Mouse (Mus musculus): ENCODE data around the gene Gm6583. TPM values are rescaled to one million over a fixed set of nuclear protein-coding genes. Genes with fewer than 3 reads are reported as not detected.
A peak's percentile ranks its signal among the peaks of the same experiment; 100 is the strongest.

The Gm6583 gene
- polyA plus RNA-seq, 1 experiment, result 1.4 TPM

DNA sequence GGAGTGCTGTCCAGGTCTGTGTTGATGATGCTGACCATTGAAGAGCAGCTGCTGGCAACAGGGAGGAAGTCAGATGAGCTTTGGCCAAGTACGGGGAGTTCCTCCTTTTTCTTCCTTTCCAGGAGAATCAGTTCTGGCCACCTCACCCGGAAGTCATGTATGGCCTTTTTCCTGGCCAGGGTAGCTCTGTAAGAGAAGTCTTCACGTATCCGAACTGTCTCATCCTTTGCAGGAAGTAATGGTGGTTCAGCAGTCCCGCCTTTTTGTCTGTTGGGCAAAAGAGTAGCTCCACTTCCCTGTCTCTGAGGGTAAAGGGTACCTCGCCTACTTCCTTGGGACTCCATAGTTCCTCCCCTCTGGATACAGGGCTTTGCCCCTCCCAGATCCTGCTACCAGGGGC is 340 bp downstream of the Gm6583 start:
- H3K9me3 ChIP-seq, result no peaks in the 10 kb centered on the region
- H3K27me3 ChIP-seq (replicated peaks), result no peaks in the 10 kb centered on the region
- no peak for TF ChIP-seq GATA1 (IDR thresholded peaks at IDR 0.05; ENCODE audit: borderline replicate concordance, low read length)
- TF ChIP-seq FLI1 (IDR thresholded peaks at IDR 0.05; ENCODE audit: low read length), result no peak
- H3K4me1 ChIP-seq, result peaks cover 100% of the 10 kb centered on the region
- peak overlapping the region; percentile 65 for H3K4me3 ChIP-seq (replicated peaks)
- H3K36me3 ChIP-seq (replicated peaks; ENCODE audit: low read length), result peaks cover 99% of the 10 kb centered on the region

DNA sequence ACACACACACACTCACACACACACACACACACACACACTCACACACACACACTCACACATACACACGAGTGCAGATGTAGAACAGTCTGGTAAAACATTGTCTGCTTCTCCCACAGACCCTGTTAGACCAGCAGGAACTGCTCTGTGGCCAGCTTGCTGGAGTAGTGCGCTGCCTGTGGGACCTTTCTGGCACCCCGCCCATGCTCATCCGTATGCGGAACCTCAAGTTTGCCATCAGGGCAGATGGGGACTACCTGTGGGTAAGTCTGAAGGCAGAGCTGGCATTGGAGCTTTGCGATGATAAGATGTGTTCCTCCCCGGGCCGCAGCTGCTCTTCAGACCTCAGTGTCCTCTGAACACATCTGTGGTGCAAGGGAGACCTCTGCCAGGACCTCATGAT is 6.7 kb downstream of the Gm6583 start:
- Histone ChIP-seq H3K9me3 (no peaks in the 10 kb centered on the region), H3K27me3 (replicated peaks) (no peaks in the 10 kb centered on the region), H3K4me3 (replicated peaks) (peak overlapping the region; percentile 35), H3K4me1 (peaks cover 100% of the 10 kb centered on the region), H3K36me3 (replicated peaks; ENCODE audit: low read length) (peaks cover 97% of the 10 kb centered on the region)
- no peak for TF ChIP-seq GATA1 (IDR thresholded peaks at IDR 0.05; ENCODE audit: borderline replicate concordance, low read length)
- TF ChIP-seq FLI1 (IDR thresholded peaks at IDR 0.05; ENCODE audit: low read length), result no peak

DNA sequence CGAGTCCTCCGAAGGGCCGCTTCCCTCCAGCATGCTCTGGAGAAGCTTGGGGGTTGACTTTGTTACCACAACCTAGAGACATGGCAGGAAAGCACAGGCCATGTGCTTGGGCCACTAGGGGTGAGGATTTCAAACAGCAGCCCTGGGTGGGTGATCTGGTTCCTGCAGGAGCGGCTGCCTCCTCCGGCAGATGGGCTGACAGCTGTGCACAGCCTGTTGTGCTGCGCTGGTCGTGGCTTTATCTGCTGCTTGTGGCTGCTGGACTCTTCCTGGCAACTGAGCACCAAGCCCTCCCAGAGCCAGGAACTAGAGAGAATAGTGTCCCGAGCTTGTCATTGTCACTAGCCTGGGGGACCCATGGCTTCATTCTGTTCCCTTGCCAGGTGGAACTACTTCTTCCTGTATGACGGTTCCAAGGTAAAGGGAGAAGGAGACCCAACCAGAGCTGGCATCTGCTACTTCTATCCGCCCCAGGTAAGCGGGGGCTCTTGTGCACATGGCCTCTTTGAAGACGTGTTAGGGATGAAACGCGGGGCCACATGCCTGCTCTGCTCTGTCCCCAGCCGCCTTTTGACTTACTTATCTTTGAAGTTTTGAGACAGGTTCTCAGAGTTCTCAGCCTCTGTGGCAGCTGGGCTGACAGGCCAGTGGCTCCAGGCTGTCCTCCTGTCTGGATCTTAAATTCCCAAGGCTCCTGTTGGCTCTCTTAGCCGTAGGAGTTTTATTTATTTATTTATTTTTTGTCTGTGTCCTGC is 9.4 kb downstream of the Gm6583 start:
- Histone ChIP-seq H3K4me3 (replicated peaks) (peak overlapping the region; percentile 91), H3K27me3 (replicated peaks) (no peaks in the 10 kb centered on the region), H3K9me3 (no peaks in the 10 kb centered on the region), H3K36me3 (replicated peaks; ENCODE audit: low read length) (peaks cover 75% of the 10 kb centered on the region), H3K4me1 (peaks cover 93% of the 10 kb centered on the region)
- TF ChIP-seq FLI1 (IDR thresholded peaks at IDR 0.05; ENCODE audit: low read length) (no peak), GATA1 (IDR thresholded peaks at IDR 0.05; ENCODE audit: borderline replicate concordance, low read length) (peak; percentile 85; the same call in 2 of the 3 replicates)

DNA sequence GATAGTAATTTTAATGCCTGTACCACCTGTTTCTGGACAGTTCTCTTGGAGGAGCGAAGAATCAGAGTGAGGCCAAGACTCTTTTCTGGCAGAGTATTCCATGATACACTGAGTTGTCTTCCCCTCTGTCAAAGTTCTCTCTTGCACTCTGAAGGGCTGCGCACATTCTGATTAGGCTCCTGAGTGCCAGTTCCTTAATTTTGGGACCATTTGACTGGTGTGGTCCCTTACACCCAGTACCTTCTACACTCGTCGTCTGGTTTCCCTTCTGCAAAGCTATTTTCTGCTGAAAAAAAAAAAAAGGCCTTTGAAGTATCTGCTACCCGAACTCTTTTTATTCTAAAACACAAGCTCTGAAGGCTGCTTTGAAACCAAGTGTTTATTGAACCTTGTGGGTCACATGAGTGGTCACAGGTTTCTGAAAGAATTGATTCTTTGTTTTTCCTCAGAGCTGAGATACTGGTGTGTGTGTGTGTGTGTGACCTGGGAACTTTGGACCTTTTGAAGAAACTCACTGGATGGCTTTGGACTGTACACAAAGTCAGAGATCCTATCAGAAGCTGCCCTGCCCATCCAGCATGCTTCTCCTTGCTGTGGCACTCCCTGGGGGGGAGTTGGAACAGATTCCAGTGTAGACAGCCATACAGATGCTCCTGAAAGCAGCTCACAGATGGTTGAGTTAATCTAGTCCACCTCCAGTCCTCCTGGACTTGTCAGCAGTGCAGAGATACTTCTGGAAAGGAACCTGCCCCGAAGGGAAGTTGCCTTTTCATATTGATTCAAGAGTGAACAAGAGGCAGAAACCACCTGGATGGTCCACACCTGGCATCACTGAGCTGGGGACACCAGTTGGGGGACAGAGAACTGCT is 11.5 kb downstream of the Gm6583 start:
- Histone ChIP-seq H3K27me3 (replicated peaks) (no peaks in the 10 kb centered on the region), H3K4me1 (peaks cover 92% of the 10 kb centered on the region), H3K9me3 (no peaks in the 10 kb centered on the region), H3K36me3 (replicated peaks; ENCODE audit: low read length) (peaks cover 75% of the 10 kb centered on the region), H3K4me3 (replicated peaks) (peak overlapping the region; percentile 96)
- TF ChIP-seq FLI1 (IDR thresholded peaks at IDR 0.05; ENCODE audit: low read length) (no peak), GATA1 (IDR thresholded peaks at IDR 0.05; ENCODE audit: borderline replicate concordance, low read length) (no peak)

DNA sequence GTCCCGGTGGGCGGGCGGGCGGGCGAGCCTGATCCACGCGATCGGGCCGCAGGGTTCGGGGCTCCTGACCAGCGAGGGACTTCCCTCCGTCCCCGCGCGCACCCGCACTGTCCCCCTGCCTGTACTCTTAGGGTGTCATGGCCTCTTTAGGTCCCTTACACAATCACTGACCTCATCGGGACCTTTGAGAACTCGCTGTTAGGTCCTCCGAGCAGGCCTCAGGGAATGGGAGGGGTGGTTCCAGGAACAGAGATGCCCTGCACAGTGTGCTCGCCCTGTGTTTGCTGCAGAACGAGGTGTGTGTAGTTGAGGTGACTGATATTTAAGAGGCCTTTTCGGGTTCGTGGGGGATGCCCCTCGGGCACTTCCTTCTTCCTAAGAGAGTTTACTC is 12.6 kb downstream of the Gm6583 start:
- TF ChIP-seq FLI1 (IDR thresholded peaks at IDR 0.05; ENCODE audit: low read length) (no peak), GATA1 (IDR thresholded peaks at IDR 0.05; ENCODE audit: borderline replicate concordance, low read length) (no peak)
- Histone ChIP-seq H3K4me1 (peaks cover 82% of the 10 kb centered on the region), H3K36me3 (replicated peaks; ENCODE audit: low read length) (peaks cover 74% of the 10 kb centered on the region)

DNA sequence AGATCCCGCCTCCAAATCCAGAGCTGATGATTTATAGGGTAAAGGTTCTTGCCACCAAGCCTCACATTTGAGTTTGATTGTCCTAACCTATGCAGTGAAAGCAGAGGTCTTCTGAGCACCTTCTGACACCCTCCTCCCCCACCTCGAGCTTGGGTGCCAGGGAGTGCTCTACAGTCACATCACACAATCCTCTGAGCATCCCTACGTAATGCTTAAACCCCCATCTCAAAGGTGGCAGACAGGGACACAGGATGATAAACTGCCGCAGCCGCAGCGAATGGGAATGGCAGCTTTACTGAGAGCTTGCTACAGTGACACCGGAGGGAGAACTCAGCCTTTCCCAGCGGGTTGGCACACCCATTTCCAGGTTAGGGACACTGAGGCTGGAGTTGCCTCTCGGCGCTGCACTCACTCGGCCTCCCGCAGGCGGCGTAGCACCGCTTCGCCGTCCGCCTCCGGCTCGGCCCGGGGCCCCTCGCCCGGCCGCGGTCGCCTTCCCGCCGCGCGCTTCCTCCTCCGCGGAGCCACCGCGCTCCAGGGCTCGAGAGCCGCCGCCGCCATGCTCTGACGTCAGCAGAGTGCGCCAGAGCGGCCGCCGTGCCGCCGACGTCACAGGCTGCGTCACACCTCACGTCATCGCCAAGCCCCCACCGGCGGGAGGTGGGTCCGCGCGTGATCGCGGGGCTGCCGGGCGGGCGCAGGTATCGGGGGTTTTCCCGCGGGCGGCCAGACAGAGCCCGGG is 13.2 kb downstream of the Gm6583 start, which contains the start of the genes Srrd and Hps4:
Gene Srrd (minus strand): TSS at position 578 of the 742 bp plus-strand sequence.
Gene Hps4 (plus strand): TSS at position 621 of the 742 bp plus-strand sequence.
- H3K9me3 ChIP-seq, result no peaks in the 10 kb centered on the region
- TF ChIP-seq GATA1 (IDR thresholded peaks at IDR 0.05; ENCODE audit: borderline replicate concordance, low read length) (no peak), FLI1 (IDR thresholded peaks at IDR 0.05; ENCODE audit: low read length) (no peak)
- peak within 1 kb of the TSS; percentile 96 for H3K4me3 ChIP-seq (replicated peaks)
- peaks cover 76% of the 10 kb centered on the region for H3K4me1 ChIP-seq
- H3K27me3 ChIP-seq (replicated peaks), result no peaks in the 10 kb centered on the region
- peaks cover 74% of the 10 kb centered on the region for H3K36me3 ChIP-seq (replicated peaks; ENCODE audit: low read length)

More for the DNA sequence above, 12.6 kb downstream of the Gm6583 start:
- H3K27me3 ChIP-seq (replicated peaks), result no peaks in the 10 kb centered on the region
- peak overlapping the region; percentile 96 for H3K4me3 ChIP-seq (replicated peaks)
- no peaks in the 10 kb centered on the region for H3K9me3 ChIP-seq

DNA sequence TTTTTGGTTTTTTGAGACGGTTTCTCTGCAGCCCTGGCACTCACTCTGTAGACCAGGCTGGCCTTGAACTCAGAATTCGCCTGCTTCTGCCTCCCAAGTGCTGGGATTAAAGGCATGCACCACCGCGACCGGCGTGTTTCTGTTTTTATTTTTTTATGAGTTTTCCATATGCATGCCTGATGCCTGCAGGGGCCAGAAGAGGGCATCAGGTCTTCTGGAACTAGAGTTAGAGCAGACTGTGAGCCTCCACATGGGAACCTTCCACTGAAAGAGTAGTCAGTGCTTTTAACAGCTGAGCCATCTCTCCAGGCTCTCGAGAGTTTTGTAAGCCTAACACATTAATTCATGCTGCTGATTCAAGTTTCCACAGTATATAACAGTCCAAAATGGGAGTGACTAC is 16.6 kb downstream of the Gm6583 start:
- peaks cover 13% of the 10 kb centered on the region for H3K9me3 ChIP-seq
- H3K36me3 ChIP-seq (replicated peaks; ENCODE audit: low read length), result peaks cover 75% of the 10 kb centered on the region
- H3K4me3 ChIP-seq (replicated peaks), result no peak overlapping the region
- H3K27me3 ChIP-seq (replicated peaks), result no peaks in the 10 kb centered on the region
- no peak for TF ChIP-seq GATA1 (IDR thresholded peaks at IDR 0.05; ENCODE audit: borderline replicate concordance, low read length)
- TF ChIP-seq FLI1 (IDR thresholded peaks at IDR 0.05; ENCODE audit: low read length), result no peak
- peaks cover 56% of the 10 kb centered on the region for H3K4me1 ChIP-seq

DNA sequence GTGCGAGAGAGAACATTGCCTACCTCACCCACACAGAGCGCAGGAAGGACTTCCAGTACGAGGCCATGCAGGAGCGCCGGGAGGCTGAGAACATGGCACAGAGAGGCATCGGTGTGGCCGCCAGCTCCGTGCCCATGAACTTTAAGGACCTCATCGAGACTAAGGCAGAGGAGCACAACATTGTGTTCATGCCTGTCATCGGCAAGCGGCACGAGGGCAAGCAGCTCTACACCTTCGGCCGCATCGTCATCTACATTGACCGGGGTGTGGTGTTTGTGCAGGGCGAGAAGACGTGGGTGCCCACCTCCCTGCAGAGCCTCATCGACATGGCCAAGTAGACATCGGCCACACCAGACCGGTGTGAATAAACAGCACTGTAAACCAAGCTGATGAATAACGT is 18.8 kb downstream of the Gm6583 start:
- TF ChIP-seq FLI1 (IDR thresholded peaks at IDR 0.05; ENCODE audit: low read length) (no peak), GATA1 (IDR thresholded peaks at IDR 0.05; ENCODE audit: borderline replicate concordance, low read length) (no peak)
- Histone ChIP-seq H3K9me3 (peaks cover 13% of the 10 kb centered on the region), H3K36me3 (replicated peaks; ENCODE audit: low read length) (peaks cover 95% of the 10 kb centered on the region), H3K4me1 (peaks cover 57% of the 10 kb centered on the region), H3K4me3 (replicated peaks) (peak overlapping the region; percentile 40), H3K27me3 (replicated peaks) (no peaks in the 10 kb centered on the region)

DNA sequence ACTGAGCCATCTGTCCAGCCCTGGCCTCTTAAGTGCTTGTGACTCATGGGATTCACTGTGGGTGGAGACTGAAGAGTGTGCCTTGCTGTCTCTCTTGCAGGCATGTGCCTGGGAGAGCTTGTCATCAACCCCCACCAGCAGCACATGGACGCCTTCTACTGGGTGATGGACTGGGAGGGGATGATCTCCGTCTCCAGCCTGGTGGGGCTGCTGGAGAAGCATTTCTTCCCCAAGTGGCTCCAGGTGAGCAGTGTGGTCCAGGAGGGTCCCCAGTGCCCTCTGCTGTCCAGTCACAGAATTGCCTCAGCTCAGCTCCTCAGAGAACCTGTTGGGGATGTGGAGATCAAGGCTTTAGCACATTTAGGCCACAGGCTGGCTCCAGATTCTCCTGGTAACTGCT is 20.4 kb downstream of the Gm6583 start:
- H3K36me3 ChIP-seq (replicated peaks; ENCODE audit: low read length), result peaks cover 99% of the 10 kb centered on the region
- TF ChIP-seq FLI1 (IDR thresholded peaks at IDR 0.05; ENCODE audit: low read length), result no peak
- no peak for TF ChIP-seq GATA1 (IDR thresholded peaks at IDR 0.05; ENCODE audit: borderline replicate concordance, low read length)
- H3K4me3 ChIP-seq (replicated peaks), result no peak overlapping the region
- no peaks in the 10 kb centered on the region for H3K27me3 ChIP-seq (replicated peaks)
- H3K4me1 ChIP-seq, result peaks cover 45% of the 10 kb centered on the region
- peaks cover 13% of the 10 kb centered on the region for H3K9me3 ChIP-seq

Data from megakaryocyte, embryonic 14.5 days (primary cell).